Mouse (Mus musculus): ENCODE measurements around the gene Csrp3.

Csrp3 gene

DNA sequence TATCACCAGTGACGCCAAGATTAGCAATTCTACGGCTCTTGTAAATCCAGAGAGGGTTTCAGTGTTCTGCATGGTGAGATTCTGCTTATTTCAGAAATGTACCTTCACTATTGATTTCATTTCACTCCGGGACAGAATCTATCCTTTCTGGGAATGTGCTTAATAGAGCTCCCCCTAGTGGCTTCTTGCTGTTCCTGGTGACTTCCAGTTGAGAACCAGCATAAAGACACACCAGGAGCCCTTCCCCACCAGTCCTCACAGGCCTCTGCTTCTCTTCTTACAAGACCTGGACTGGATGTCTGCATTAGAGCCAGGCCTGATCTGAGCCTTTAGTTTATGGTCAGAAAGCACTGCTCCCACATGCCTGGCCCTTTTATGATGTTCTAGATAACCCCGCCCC lies 28.7 kb upstream of the Csrp3 start:
- POLR2A ChIA-PET: interaction anchor here in 2 of 4 experiments (0.6 to 2.2 kb wide), 2 partner anchors 86 to 525 kb away, joined by 5 to 8 read pairs; no protein-coding TSS in a partner anchor

DNA sequence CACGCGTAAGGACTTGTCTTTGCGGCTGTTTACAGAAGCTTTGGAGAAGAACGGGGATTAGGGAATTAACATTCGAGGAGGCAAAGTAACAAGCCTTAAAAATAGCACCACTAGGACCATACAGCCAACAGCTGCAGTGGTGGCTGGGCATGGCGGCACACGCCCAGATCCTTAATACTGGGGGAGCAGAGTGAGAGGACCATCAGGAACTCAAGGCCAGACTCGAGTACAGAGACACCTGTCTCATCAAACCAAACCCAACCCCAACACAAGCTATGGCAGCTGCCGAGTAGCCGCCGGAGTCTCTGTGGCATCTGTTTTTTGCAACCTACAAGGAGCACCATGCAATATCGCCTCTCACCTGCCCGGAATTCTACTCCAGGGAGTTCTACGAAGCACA lies 27.3 kb upstream of the Csrp3 start:
- CTCF ChIA-PET: interaction anchor here in 1 of 4 experiments (3.0 kb wide), 1 partner anchor 125 kb away, joined by 8 read pairs; no protein-coding TSS in a partner anchor
- POLR2A ChIA-PET: interaction anchor here in 1 of 4 experiments (1.5 kb wide), 1 partner anchor 24 kb away, joined by 3 read pairs; no protein-coding TSS in a partner anchor

More for the DNA sequence above, 28.7 kb upstream of the Csrp3 start:
- CTCF ChIA-PET: interaction anchor here (0.5 to 3.0 kb wide), 12 partner anchors 9 to 1790 kb away, joined by 3 to 8 read pairs (median 4); no protein-coding TSS in a partner anchor

DNA sequence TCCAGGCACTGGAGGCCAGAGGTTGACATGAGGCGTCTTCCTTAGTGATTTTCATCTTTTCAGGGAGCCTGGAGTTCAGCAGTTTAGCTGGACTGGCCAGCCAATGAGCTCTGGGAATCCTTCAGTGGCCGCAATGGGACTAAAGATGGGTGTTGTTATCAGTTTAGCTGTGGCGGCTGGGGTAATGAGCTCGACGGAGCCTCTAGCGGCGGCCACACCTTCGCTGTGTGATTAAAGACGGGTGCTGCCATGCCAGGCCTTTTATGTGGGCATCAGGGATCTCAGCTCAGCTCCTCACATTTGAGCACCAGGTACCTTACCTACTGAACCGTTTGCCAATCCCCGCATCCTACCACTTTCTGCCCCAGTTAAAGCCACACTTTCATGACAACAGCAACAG lies 23.5 kb upstream of the Csrp3 start:
- ChIA-PET POLR2A (interaction anchor here in 2 of 4 experiments (1.3 to 2.3 kb wide), 3 partner anchors 8 to 15 kb away, joined by 4 to 9 read pairs (median 4); partner anchors contain the start of gene E2f8 (in 1 of the 2)), CTCF (interaction anchor here in 3 of 4 experiments (0.5 to 1.3 kb wide), 4 partner anchors 11 to 33 kb away, joined by 3 to 7 read pairs (median 3); no protein-coding TSS in a partner anchor)

DNA sequence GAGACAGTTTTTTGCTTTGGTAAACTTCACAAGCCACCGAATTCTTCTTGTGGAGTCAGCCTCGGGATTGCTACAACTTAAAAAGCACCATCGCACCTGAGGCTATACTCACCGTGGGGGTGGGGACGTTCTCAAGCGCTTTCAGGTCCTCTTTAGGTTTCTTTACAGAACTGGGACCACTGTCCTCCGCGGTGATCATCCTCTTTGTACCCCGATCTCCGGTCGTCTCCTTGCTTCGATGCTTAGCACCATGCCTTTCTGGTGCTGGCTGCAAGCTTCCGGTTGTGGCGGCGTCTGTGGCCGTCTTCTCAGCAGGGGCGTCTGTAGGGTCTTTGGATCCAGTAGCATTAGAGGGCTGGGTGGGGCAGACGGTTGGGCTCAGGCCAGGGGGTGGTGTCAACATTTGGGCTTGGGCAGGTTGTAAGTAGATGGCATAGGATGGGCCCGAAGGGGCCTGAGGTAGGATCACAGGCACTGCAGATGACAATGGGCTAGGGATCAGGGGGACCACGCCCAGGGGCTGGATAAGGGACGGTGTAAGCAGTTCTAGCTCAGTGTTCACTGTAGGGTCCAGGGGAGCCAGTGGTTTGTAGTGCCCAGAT lies 22.8 kb upstream of the Csrp3 start:
- ChIA-PET POLR2A (interaction anchor here in 2 of 4 experiments (1.3 to 2.3 kb wide), 2 partner anchors 8 to 11 kb away, joined by 4 to 9 read pairs; partner anchors contain the start of gene E2f8 (in 1 of the 2)), CTCF (interaction anchor here in 2 of 4 experiments (1.0 to 1.3 kb wide), 3 partner anchors 23 to 32 kb away, joined by 3 read pairs; no protein-coding TSS in a partner anchor)

DNA sequence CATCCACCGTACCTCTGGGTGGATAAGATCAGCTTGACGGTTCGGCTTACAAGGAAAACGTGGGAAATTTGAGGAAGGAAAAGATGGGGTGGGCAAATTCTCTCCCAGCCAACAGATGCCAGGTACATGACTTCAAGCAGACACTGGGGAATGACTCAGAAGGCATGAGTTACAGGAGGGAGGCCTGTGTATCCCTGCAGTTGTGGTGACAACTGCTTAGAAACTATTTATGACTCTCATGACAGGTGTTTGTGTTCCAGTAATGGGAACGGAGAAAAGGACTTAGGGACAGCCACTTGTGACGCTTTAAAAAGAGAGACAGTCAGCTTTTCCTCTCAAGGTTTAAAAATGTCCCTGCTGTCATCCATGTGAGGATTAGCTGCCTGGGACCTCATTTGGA lies 22.3 kb upstream of the Csrp3 start:
- CTCF ChIA-PET: interaction anchor here in 1 of 4 experiments (1.1 to 1.2 kb wide), 2 partner anchors 23 to 122 kb away, joined by 3 read pairs; no protein-coding TSS in a partner anchor
- POLR2A ChIA-PET: interaction anchor here in 2 of 4 experiments (1.4 to 2.3 kb wide), 2 partner anchors 11 kb away, joined by 4 to 9 read pairs; partner anchors contain the start of gene E2f8 (in 2 of the 2)

GRCm38 (mm10) chr7:48867576-48867975 lies 19.7 kb upstream of the Csrp3 start:
- CTCF ChIA-PET: interaction anchor here in 1 of 4 experiments (0.6 to 1.2 kb wide), 2 partner anchors 9 to 383 kb away, joined by 3 read pairs; no protein-coding TSS in a partner anchor
- POLR2A ChIA-PET: interaction anchor here in 2 of 4 experiments (0.8 to 2.7 kb wide), 4 partner anchors 13 to 33 kb away, joined by 3 to 6 read pairs (median 3); partner anchors contain the start of gene E2f8 (in 2 of the 2)

DNA sequence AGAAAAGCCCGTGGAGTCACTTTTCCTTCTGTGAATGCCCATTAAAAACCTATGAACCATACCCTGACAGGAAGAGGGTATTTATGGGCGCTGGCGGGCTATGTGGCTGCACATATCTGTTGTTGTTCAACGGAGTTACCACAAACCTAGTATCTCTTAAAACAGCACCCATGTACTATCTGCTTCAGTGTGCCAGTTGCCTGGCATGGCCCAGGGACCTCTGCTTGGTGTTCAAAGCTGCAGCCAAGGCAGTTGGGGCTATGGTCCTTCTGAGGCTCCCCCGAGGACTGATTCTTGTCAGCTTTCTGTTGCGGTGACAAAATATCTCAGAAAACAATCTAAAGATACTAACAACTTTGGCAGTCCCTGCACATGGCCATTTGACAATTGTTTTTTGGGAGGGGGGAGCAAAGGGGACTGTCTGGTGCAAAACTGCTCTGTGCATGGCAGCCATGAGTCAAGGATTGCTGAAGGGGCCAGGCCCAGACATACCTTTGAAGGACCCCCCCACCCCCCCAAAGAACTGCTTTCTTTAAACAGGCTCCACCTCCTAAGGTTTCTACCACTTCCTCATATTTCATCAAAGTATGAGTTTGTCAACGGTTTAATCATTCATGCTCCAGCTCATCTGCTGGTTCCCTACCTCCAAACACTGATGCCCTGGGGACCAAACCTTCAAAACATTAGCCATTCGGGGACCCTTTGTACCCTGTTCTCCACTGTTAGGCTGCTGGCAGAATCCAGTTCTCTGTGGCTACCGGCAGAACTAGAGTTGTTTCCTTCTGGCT lies 17.0 kb upstream of the Csrp3 start:
- CTCF ChIA-PET: no interaction called here
- POLR2A ChIA-PET: interaction anchor here in 1 of 4 experiments (0.6 kb wide), 1 partner anchor 280 kb away, joined by 8 read pairs; no protein-coding TSS in a partner anchor

- ChIA-PET CTCF (interaction anchor here in 1 of 4 experiments (0.5 kb wide), 1 partner anchor 12 kb away, joined by 3 read pairs; no protein-coding TSS in a partner anchor), POLR2A (no interaction called here)
These were observed 16.4 kb upstream of the Csrp3 start for GRCm38 (mm10) chr7:48864199-48864598.

DNA sequence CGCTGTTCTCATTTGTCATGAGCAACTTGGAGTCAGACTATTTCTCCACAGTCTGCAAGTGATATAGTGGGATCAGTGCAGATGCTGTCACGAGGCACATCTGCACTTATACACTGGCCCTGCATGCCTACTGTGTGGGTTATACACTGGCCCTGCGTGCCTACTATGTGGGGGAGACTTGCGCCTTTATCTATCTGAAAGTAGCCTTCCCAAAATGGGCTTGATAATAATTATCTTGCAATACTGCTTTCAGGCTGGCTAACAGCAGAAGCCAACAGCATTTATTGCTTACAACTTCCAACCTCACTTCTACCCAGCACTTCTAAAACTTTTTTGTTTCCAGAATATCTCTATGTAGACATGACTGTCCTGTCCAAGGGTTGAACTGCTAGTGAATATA lies 14.0 kb upstream of the Csrp3 start:
- CTCF ChIA-PET: no interaction called here
- POLR2A ChIA-PET: interaction anchor here in 2 of 4 experiments (0.6 to 1.6 kb wide), 2 partner anchors 12 to 33 kb away, joined by 3 to 4 read pairs; no protein-coding TSS in a partner anchor

DNA sequence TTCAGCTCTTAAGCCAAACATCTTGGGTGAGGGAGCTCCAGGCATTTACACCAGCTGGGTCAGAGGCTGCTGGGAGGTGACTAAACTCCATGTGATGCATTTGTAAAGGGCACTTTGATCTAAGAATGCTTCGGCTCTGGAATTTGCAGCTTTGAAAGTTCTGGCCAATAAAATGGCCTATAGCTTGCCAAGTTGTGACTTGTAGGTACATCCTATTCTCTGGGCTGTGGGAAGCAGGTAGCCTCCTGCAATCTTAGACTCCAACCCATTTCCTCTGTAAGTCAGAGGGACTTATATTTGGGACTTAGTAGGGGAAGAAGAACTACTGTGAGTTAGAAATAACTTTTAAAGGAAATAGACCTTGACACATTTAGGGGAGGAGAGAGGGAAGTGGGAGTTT lies 13.1 kb upstream of the Csrp3 start:
- CTCF ChIA-PET: interaction anchor here in 2 of 4 experiments (0.5 to 0.6 kb wide), 2 partner anchors 21 to 1068 kb away, joined by 4 to 6 read pairs; no protein-coding TSS in a partner anchor
- POLR2A ChIA-PET: interaction anchor here in 2 of 4 experiments (0.6 to 1.6 kb wide), 2 partner anchors 13 to 33 kb away, joined by 3 to 4 read pairs; no protein-coding TSS in a partner anchor

- POLR2A ChIA-PET: interaction anchor here in 1 of 4 experiments (0.9 kb wide), 1 partner anchor 14 kb away, joined by 4 read pairs; no protein-coding TSS in a partner anchor
- CTCF ChIA-PET: no interaction called here
These were observed 11.5 kb upstream of the Csrp3 start for GRCm38 (mm10) chr7:48859362-48859761.

DNA sequence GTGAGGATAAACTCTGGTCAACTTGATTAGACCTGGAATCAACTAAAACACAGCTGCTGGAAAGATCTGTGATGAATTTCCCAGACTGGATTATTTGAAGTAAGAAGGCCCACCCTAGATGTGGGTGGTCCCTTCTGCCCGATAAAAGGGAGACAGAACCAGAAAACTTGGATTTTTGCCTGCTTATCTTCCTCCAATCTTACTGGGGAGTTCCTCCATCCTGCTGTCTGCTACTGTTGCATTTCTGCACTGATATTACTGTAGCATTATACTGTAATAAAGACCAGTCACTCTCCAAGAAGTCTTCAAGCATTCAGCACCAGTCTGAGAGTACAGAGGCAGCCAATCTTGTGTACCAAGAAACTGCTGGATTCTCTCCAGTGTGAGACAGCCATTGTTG lies 10.4 kb upstream of the Csrp3 start:
- POLR2A ChIA-PET: interaction anchor here in 1 of 4 experiments (1.6 kb wide), 1 partner anchor 18 kb away, joined by 3 read pairs; no protein-coding TSS in a partner anchor
- CTCF ChIA-PET: no interaction called here

DNA sequence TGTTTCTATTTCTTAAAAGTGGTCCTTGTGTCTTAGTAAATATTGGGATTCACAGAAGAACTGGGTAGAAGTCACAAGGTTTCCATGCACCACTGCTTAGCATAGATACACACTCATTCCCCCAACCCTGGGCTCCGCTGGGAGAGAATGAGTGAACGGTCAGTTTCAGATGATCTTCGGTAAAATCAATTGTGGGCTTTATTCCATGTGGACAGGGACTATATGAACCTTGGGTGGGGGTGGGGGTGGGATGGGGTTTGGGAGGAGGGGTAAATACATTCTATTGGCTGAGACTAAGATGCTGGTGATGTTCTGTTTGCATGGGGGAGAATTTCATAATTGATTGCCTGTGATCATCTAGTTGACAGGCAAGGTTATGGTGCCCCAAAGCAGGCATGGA lies 7.6 kb upstream of the Csrp3 start:
- POLR2A ChIA-PET: no interaction called here

GRCm38 (mm10) chr7:48853496-48853895 lies 5.7 kb upstream of the Csrp3 start:
- ChIA-PET CTCF (no interaction called here), POLR2A (interaction anchor here in 1 of 4 experiments (0.6 kb wide), 1 partner anchor 12 kb away, joined by 3 read pairs; no protein-coding TSS in a partner anchor)

More for the DNA sequence above, 7.6 kb upstream of the Csrp3 start:
- CTCF ChIA-PET: no interaction called here

GRCm38 (mm10) chr7:48851529-48852104 lies 3.8 kb upstream of the Csrp3 start:
- POLR2A ChIA-PET: interaction anchor here in 1 of 4 experiments (1.3 kb wide), 1 partner anchor 23 kb away, joined by 3 read pairs; no protein-coding TSS in a partner anchor
- CTCF ChIA-PET: interaction anchor here in 1 of 4 experiments (0.9 kb wide), 1 partner anchor 13 kb away, joined by 3 read pairs; no protein-coding TSS in a partner anchor

GRCm38 (mm10) chr7:48846755-48847154 lies 1.1 kb downstream of the Csrp3 start:
- POLR2A ChIA-PET: no interaction called here

GRCm38 (mm10) chr7:48845213-48845973 lies 2.4 kb downstream of the Csrp3 start:
- ChIA-PET CTCF (no interaction called here), POLR2A (no interaction called here)

More at GRCm38 (mm10) chr7:48846755-48847154, 1.1 kb downstream of the Csrp3 start:
- CTCF ChIA-PET: interaction anchor here in 1 of 4 experiments (0.9 to 1.0 kb wide), 2 partner anchors 8 to 24 kb away, joined by 3 read pairs; no protein-coding TSS in a partner anchor
